Mouse (Mus musculus): ENCODE measurements around the gene Nedd9. TPM values are rescaled to one million over a fixed set of nuclear protein-coding genes. Genes with fewer than 3 reads are reported as not detected.

Nedd9 gene
- polyA plus RNA-seq, 1 experiment from 2014 or later: 25.4 TPM

DNA sequence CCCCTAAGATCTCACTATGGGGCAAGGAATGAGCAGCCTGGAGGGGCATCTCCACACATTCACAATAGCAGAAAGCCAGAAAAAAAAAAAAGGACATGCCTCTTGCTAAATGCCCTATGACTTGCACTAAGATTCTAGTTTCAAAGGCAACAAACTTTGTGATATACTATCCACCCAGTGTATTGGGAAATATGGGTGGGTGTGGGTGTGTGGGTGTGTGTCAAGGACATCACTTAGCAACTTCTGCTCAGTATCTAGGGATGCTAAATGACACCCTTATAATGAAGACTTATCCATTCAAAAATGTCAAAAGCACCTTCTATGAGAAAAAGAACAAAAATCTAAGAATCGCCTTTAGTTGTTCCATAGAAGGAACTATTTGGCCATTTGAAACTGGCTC lies 40.6 kb downstream of the Nedd9 start:
- no peak overlapping the region for H3K27ac ChIP-seq (replicated peaks)
- H3K36me3 ChIP-seq: no peaks in the 10 kb centered on the region
- ATAC-seq (replicated peaks): no peak
- no peaks in the 10 kb centered on the region for H3K27me3 ChIP-seq
- no peak overlapping the region for H3K4me2 ChIP-seq (replicated peaks)
- no peak overlapping the region for H3K4me3 ChIP-seq
- H3K9me3 ChIP-seq: no peaks in the 10 kb centered on the region
- peaks cover 6% of the 10 kb centered on the region; the same call in 1 of the 2 replicates for H3K4me1 ChIP-seq
- H3K9ac ChIP-seq (replicated peaks): no peak overlapping the region
- 95% methylated on average over 1 of the region's 1 CpGs for WGBS

DNA sequence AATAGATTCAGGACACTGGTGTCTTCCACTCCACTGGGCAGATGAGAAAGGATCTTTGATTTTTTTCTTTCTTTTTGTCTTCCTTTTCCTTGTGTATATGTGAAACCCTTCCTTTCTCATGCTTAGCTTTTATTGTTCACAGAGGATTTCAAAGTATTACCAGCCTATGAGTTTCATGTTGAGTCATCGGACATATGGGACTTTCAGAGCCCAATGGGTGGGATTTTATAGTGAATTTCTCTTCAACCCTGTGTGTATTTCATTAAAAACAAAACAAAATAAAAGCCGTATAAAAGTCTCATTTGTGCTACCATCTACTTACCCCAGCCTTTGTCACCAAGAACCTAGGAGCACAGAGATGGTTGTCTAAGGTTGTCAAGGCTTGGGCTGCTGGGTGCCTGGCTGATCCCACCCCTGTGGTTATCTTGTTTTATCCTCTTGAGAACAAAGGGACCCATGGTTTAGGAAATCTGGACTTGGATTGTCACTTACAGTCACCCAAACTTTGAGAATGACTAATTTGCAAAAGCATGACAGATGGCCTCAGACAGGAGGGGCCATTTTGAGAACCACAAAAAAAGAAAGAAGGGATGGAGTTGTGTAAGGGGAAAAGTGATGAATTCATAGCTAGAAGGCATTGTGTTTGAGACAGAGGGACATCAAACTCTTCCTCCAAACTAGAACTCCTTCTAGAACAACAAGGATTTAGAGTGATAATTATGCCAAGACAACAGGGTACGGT lies 41.9 kb downstream of the Nedd9 start:
- no peaks in the 10 kb centered on the region for H3K9me3 ChIP-seq
- H3K4me3 ChIP-seq: no peak overlapping the region
- peaks cover 6% of the 10 kb centered on the region; the same call in 1 of the 2 replicates for H3K4me1 ChIP-seq
- no peaks in the 10 kb centered on the region for H3K27me3 ChIP-seq
- H3K27ac ChIP-seq (replicated peaks): no peak overlapping the region
- no peak for ATAC-seq (replicated peaks)
- H3K9ac ChIP-seq (replicated peaks): no peak overlapping the region
- WGBS: 86% methylated on average over 3 of the region's 3 CpGs
- H3K36me3 ChIP-seq: no peaks in the 10 kb centered on the region
- no peak overlapping the region for H3K4me2 ChIP-seq (replicated peaks)

DNA sequence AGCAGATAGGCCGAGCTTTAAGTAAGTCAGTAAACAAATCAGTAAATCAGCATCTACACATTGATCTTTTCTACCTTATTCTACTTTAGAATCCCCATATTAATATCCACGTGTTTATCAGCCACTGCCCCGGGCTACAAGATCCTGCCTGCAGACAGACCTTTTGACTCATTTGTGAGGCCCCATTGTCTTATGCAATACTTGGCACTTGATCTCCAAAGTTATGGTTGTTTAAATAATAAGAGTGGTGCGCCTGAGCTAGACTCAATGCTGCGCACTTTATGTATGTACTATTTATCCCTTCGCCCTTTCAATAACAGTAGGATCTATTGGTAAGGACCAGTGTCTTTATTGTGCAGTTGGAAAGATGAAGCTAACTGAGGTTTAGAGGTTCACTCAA lies 42.9 kb downstream of the Nedd9 start:
- no peaks in the 10 kb centered on the region for H3K36me3 ChIP-seq
- H3K9ac ChIP-seq (replicated peaks): no peak overlapping the region
- H3K4me3 ChIP-seq: no peak overlapping the region
- H3K4me1 ChIP-seq: peaks cover 6% of the 10 kb centered on the region; the same call in 1 of the 2 replicates
- H3K4me2 ChIP-seq (replicated peaks): no peak overlapping the region
- H3K27ac ChIP-seq (replicated peaks): no peak overlapping the region
- no peak for ATAC-seq (replicated peaks)
- H3K27me3 ChIP-seq: no peaks in the 10 kb centered on the region
- WGBS: 91% methylated on average over 6 of the region's 6 CpGs
- H3K9me3 ChIP-seq: no peaks in the 10 kb centered on the region

DNA sequence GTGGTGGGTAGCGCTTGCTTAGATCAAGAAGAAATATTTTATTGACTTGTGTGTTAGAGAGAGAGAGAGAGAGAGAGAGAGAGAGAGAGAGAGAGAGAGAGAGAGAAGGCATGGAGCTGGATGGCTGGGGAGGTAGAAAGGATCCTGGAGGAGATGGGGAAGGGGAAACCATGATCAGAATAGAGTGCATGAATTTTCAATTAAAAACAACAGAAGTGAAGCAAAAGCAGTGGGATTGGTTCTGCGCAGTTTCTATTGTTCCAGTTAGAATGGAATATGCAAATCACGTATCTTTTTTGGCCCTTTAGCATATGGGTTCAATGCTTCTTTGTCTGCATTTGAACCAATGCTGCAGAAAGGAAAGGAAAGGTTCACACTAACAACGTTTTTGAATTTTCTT lies 45.0 kb downstream of the Nedd9 start:
- Histone ChIP-seq H3K27ac (replicated peaks) (no peak overlapping the region; the same call in 1 of the 2 replicates), H3K27me3 (no peaks in the 10 kb centered on the region), H3K9ac (replicated peaks) (no peak overlapping the region), H3K4me1 (peaks cover 6% of the 10 kb centered on the region; the same call in 1 of the 2 replicates), H3K4me2 (replicated peaks) (no peak overlapping the region), H3K36me3 (no peaks in the 10 kb centered on the region), H3K9me3 (no peaks in the 10 kb centered on the region), H3K4me3 (no peak overlapping the region)
- no peak; the same call in 1 of the 2 replicates for ATAC-seq (replicated peaks)
- WGBS: 34% methylated on average over 4 of the region's 4 CpGs

DNA sequence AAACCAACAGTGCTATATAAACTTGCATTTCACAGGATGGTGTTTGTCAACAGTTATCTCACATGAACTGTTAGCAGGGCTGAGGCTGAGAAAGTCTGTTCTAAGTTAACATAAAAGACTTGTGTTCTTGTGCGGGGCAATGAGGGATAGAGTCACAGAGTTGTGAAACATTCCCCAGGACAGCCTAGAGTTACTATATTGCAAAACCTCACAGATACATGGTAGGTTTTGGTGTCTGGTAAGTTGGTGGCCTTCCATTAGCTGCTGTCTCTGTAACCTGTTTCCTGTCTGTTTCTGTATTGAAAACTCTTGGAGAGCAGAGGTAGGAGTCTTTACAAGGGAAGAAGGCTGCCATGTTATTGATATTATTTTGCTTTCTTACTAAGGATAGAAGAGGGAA lies 47.0 kb downstream of the Nedd9 start:
- H3K9ac ChIP-seq (replicated peaks): no peak overlapping the region
- H3K9me3 ChIP-seq: no peaks in the 10 kb centered on the region
- H3K36me3 ChIP-seq: no peaks in the 10 kb centered on the region
- no peak overlapping the region for H3K4me3 ChIP-seq
- 86% methylated on average over 1 of the region's 1 CpGs for WGBS
- no peak overlapping the region for H3K4me2 ChIP-seq (replicated peaks)
- H3K27me3 ChIP-seq: no peaks in the 10 kb centered on the region
- ATAC-seq (replicated peaks): no peak
- no peak overlapping the region for H3K27ac ChIP-seq (replicated peaks)
- peaks cover 6% of the 10 kb centered on the region; the same call in 1 of the 2 replicates for H3K4me1 ChIP-seq

DNA sequence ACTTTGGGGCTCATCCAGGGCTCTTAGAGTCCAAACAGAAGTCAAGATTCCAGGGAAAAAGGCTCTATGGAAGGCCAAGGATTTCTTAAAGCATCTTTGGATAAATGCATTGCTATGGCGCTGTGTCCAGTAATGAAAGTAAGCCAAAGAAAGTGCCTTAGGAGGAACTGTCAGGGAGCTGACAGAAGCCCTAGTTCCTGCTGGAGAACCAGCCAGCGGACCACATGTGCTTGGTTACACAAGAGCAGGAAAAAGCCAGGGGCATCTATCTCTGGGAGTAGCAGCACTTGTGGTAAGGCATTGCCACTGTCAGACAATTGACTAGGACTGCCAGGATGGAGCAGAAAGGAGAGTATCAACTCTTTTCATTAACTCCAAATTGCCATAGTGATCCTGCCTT lies 49.8 kb downstream of the Nedd9 start:
- H3K4me2 ChIP-seq (replicated peaks): no peak overlapping the region
- no peak for ATAC-seq (replicated peaks)
- no peak overlapping the region for H3K9ac ChIP-seq (replicated peaks)
- H3K9me3 ChIP-seq: no peaks in the 10 kb centered on the region
- peaks cover 3% of the 10 kb centered on the region; the same call in 1 of the 2 replicates for H3K4me1 ChIP-seq
- H3K4me3 ChIP-seq: no peak overlapping the region
- H3K27ac ChIP-seq (replicated peaks): no peak overlapping the region
- WGBS: 91% methylated on average over 2 of the region's 2 CpGs
- H3K27me3 ChIP-seq: no peaks in the 10 kb centered on the region
- H3K36me3 ChIP-seq: no peaks in the 10 kb centered on the region

DNA sequence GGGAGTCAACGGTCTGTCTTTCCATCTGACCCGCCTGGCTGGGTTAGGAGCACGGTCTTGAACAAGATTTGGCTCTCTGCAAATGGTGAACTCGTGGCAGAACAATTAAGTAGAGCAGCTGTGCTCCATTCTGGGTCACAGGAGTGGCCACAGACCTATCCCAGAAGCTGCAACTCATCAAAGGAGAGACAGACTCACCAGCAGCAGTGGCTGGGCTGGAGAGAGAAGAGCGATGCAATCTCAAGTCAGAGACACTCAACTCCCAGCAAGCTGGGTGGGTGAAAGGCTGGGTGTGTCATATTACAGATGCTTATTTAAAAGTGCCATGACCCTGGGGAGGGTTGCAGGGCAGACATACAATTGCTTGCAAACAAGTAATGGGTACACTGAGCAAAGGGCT lies 50.4 kb downstream of the Nedd9 start:
- Histone ChIP-seq H3K4me3 (no peak overlapping the region), H3K9ac (replicated peaks) (no peak overlapping the region), H3K4me1 (no peaks in the 10 kb centered on the region), H3K4me2 (replicated peaks) (no peak overlapping the region), H3K36me3 (no peaks in the 10 kb centered on the region), H3K9me3 (no peaks in the 10 kb centered on the region), H3K27me3 (no peaks in the 10 kb centered on the region), H3K27ac (replicated peaks) (no peak overlapping the region)
- 86% methylated on average over 5 of the region's 5 CpGs for WGBS
- ATAC-seq (replicated peaks): no peak

DNA sequence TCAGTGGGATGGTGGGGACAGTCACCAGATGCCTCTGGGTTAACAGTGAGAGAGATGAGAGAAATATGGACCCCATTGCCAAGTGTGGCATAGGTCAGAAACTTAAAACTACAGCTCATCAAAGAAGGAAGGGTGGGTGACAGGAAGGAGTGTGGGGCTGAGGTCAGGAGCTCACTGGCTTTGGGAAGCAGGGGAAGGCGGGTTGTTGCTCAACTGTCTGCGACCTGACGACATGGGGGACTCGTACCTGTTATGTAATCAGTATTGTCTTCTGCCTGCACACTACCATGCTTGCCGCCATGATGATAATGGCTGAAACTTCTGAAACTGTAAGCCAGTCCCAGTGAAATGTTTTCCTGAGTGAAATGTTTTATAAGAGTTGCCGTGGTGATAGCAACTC lies 54.0 kb downstream of the Nedd9 start:
- ATAC-seq (replicated peaks): no peak
- no peak overlapping the region for H3K9ac ChIP-seq (replicated peaks)
- no peak overlapping the region for H3K27ac ChIP-seq (replicated peaks)
- no peaks in the 10 kb centered on the region for H3K27me3 ChIP-seq
- H3K4me1 ChIP-seq: no peaks in the 10 kb centered on the region
- H3K36me3 ChIP-seq: no peaks in the 10 kb centered on the region
- no peaks in the 10 kb centered on the region for H3K9me3 ChIP-seq
- H3K4me3 ChIP-seq: no peak overlapping the region
- no peak overlapping the region for H3K4me2 ChIP-seq (replicated peaks)
- WGBS: 89% methylated on average over 6 of the region's 6 CpGs

DNA sequence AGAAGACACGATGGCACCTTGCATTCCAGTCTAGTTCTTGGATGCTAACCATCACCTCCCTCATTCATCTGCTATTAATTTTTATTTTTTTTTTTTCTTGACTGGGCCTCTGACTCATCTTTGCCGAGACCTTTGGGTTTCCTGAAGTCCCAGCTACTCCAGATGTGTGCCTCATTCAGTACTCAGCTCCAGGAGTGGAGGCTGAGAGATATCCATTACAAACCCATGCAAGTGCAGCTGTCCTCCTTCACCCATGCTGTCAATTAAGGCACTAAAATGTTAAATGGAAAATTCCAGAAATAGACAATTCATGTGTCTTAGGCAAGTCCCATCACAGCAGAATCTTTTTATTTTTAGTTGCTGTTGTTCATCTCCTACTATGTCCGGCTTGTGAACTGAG lies 55.4 kb downstream of the Nedd9 start:
- Histone ChIP-seq H3K4me3 (no peak overlapping the region), H3K36me3 (no peaks in the 10 kb centered on the region), H3K27me3 (no peaks in the 10 kb centered on the region), H3K9ac (replicated peaks) (no peak overlapping the region), H3K4me1 (no peaks in the 10 kb centered on the region), H3K4me2 (replicated peaks) (no peak overlapping the region), H3K27ac (replicated peaks) (no peak overlapping the region), H3K9me3 (no peaks in the 10 kb centered on the region)
- 90% methylated on average over 3 of the region's 3 CpGs for WGBS
- no peak for ATAC-seq (replicated peaks)

DNA sequence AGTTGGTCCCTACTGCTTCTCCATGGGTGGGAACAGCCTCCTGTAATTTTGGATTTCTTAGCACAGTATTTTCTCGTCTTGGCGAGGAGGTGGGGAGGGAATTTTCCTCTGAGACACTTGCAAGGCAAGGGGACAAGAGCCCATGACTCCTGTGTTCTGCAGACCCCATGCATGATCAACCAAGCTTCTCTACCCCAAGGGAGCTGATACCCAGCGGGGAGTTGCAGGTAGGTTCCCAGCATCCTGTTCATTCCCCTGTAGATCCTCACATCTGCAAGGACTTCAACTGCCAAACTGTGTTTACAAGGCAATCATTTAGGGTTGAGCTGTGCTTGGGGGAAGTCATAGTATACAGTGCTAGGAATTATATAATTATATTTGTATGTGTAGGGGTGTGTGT lies 60.1 kb downstream of the Nedd9 start:
- WGBS: 83% methylated on average over 3 of the region's 3 CpGs
- Histone ChIP-seq H3K36me3 (no peaks in the 10 kb centered on the region), H3K9me3 (no peaks in the 10 kb centered on the region), H3K4me2 (replicated peaks) (no peak overlapping the region), H3K27ac (replicated peaks) (no peak overlapping the region), H3K4me3 (no peak overlapping the region), H3K4me1 (no peaks in the 10 kb centered on the region), H3K9ac (replicated peaks) (no peak overlapping the region), H3K27me3 (no peaks in the 10 kb centered on the region)
- ATAC-seq (replicated peaks): no peak

DNA sequence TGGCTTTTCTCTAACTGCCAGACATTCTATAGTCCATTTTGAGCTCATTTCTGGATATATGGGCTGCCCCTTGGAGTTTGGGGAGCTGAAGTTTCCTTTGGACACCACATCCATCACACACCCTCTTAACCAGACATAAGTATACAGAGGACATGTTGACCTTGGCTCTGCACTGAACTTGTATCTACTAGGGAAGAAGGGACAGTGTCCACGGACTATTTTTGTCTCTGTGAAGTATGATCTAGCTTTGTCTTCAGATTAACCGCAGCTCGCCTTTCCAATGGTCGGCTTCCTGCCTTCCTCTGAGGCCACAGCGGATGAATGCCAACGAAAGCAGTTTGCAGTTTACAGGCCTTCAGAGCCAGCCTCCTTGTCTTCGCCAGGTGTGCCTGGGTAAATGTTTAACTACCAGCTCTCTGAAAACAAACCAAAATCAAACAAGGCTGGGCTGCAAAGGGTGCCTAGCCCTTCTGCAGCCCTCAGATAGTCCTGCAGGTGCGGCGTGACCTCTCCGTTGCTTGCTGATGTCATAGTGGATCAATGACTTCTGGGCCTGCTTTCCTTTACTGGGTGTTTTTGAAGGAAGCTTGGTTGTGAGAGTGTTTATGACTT lies 63.6 kb downstream of the Nedd9 start:
- no peak for ATAC-seq (replicated peaks)
- no peaks in the 10 kb centered on the region for H3K4me1 ChIP-seq
- H3K4me3 ChIP-seq: no peak overlapping the region
- H3K27me3 ChIP-seq: no peaks in the 10 kb centered on the region
- H3K27ac ChIP-seq (replicated peaks): no peak overlapping the region
- WGBS: 94% methylated on average over 10 of the region's 10 CpGs
- H3K4me2 ChIP-seq (replicated peaks): no peak overlapping the region
- no peaks in the 10 kb centered on the region for H3K36me3 ChIP-seq
- no peak overlapping the region for H3K9ac ChIP-seq (replicated peaks)
- H3K9me3 ChIP-seq: no peaks in the 10 kb centered on the region

DNA sequence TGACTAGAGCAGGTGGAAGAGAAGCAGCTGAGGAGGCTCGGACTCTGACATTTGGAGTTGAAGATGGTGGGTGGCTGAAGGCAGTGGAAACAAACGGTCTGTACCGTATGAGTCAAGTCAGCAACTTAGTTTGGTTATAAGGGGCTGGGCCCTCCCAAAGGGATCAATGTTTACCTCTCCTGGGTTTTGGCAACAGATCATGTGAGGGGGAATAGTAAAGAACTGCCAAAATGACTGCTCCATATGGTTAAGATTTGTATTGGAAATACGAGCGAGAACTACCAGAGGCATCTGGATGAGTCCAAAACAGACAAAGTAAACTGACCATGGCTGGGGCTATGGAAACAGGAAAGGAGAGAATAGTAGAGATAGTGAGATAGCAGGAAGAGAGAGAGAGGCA lies 64.6 kb downstream of the Nedd9 start:
- no peak overlapping the region for H3K4me3 ChIP-seq
- 79% methylated on average over 5 of the region's 5 CpGs for WGBS
- H3K27ac ChIP-seq (replicated peaks): no peak overlapping the region
- H3K27me3 ChIP-seq: no peaks in the 10 kb centered on the region
- H3K4me2 ChIP-seq (replicated peaks): no peak overlapping the region
- H3K4me1 ChIP-seq: no peaks in the 10 kb centered on the region
- no peak overlapping the region for H3K9ac ChIP-seq (replicated peaks)
- no peak for ATAC-seq (replicated peaks)
- no peaks in the 10 kb centered on the region for H3K9me3 ChIP-seq
- no peaks in the 10 kb centered on the region for H3K36me3 ChIP-seq

DNA sequence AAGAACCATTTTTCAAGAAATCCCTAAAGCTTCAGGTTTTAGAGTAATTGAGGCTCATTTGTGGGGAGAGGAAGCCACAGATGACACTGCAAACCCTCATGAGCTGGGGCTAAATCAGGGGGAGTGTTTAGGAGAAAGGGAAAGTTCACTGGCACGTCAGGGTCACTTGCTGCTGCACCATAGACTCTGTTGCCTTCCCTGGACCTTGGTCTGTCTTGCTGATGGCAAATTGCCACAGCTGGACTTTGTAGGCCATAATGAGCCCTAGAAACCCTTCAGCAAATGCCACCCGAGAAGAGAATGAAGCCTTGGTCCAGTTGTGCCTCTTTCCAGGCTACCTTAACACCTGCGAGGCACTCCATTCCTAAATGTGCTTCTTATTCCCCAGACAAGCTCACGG lies 66.8 kb downstream of the Nedd9 start:
- WGBS: 88% methylated on average over 4 of the region's 4 CpGs
- Histone ChIP-seq H3K36me3 (no peaks in the 10 kb centered on the region), H3K4me3 (no peak overlapping the region), H3K9me3 (no peaks in the 10 kb centered on the region), H3K27me3 (no peaks in the 10 kb centered on the region), H3K4me1 (peaks cover 4% of the 10 kb centered on the region; the same call in 1 of the 2 replicates), H3K27ac (replicated peaks) (no peak overlapping the region), H3K9ac (replicated peaks) (no peak overlapping the region), H3K4me2 (replicated peaks) (no peak overlapping the region)
- no peak for ATAC-seq (replicated peaks)

Data from forebrain, embryonic 15.5 days (tissue).